Mouse (Mus musculus): Measurements from ENCODE around the gene Gm1043. TPM values are rescaled to one million over a fixed set of nuclear protein-coding genes. Genes with fewer than 3 reads are reported as not detected.

The Gm1043 gene
- polyA plus RNA-seq, 1 experiment from 2014 or later = not detected

GRCm38 (mm10) chr5:37257243-37257642 lies 172.1 kb downstream of the Gm1043 start:
- Histone ChIP-seq H3K27ac (ENCODE audit: low read length) (no peak overlapping the region), H3K36me3 (ENCODE audit: insufficient read depth, low read length) (no peaks in the 10 kb centered on the region), H3K4me2 (replicated peaks; ENCODE audit: low read depth, low read length) (no peak overlapping the region), H3K4me1 (ENCODE audit: insufficient read depth, low read length) (no peaks in the 10 kb centered on the region), H3K27me3 (ENCODE audit: insufficient read depth, low read length) (no peaks in the 10 kb centered on the region), H3K4me3 (ENCODE audit: low read length) (no peak overlapping the region), H3K9me3 (ENCODE audit: low read length) (no peaks in the 10 kb centered on the region), H3K9ac (replicated peaks; ENCODE audit: low read length) (no peak overlapping the region)
- 52% methylated on average over 5 of the region's 5 CpGs for WGBS
- no peak for ATAC-seq (ENCODE audit: low FRiP score, low TSS enrichment)

DNA sequence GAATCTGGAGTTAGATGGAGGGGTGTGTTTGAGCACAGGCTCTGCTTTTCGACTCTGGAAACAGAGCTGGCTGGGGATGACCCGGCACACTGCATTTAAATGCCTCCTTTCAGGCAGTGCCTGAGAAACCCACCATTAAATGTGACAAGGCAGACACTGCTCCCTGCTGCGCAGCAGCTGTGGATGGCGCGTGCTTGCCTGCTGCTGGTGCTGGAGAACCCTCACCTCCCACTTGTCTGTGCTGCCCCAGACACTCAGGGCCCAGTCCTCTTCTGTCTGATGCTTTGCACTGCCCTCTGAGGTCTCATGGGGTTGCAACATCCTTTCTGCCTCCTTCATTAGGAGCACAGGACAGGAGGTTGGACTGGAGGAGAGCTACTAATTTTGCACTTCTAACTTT lies 176.6 kb downstream of the Gm1043 start:
- 65% methylated on average over 5 of the region's 5 CpGs for WGBS

GRCm38 (mm10) chr5:37263816-37264215 lies 178.6 kb downstream of the Gm1043 start:
- Histone ChIP-seq H3K4me2 (replicated peaks; ENCODE audit: low read depth, low read length) (no peak overlapping the region), H3K27ac (ENCODE audit: low read length) (no peak overlapping the region), H3K4me3 (ENCODE audit: low read length) (no peak overlapping the region), H3K36me3 (ENCODE audit: insufficient read depth, low read length) (no peaks in the 10 kb centered on the region), H3K4me1 (ENCODE audit: insufficient read depth, low read length) (no peaks in the 10 kb centered on the region), H3K9me3 (ENCODE audit: low read length) (no peaks in the 10 kb centered on the region), H3K27me3 (ENCODE audit: insufficient read depth, low read length) (no peaks in the 10 kb centered on the region), H3K9ac (replicated peaks; ENCODE audit: low read length) (no peak overlapping the region)
- WGBS = 52% methylated on average over 6 of the region's 6 CpGs
- no peak for ATAC-seq (ENCODE audit: low FRiP score, low TSS enrichment)

More for the DNA sequence above, 176.6 kb downstream of the Gm1043 start:
- Histone ChIP-seq H3K4me3 (ENCODE audit: low read length) (no peak overlapping the region), H3K4me1 (ENCODE audit: insufficient read depth, low read length) (no peaks in the 10 kb centered on the region), H3K27me3 (ENCODE audit: insufficient read depth, low read length) (no peaks in the 10 kb centered on the region), H3K9ac (replicated peaks; ENCODE audit: low read length) (no peak overlapping the region), H3K27ac (ENCODE audit: low read length) (no peak overlapping the region), H3K4me2 (replicated peaks; ENCODE audit: low read depth, low read length) (no peak overlapping the region), H3K9me3 (ENCODE audit: low read length) (no peaks in the 10 kb centered on the region), H3K36me3 (ENCODE audit: insufficient read depth, low read length) (no peaks in the 10 kb centered on the region)
- no peak for ATAC-seq (ENCODE audit: low FRiP score, low TSS enrichment)

Other genes with a start within 250 kb of the Gm1043 start
- 0.28 TPM in 1 of 2 replicates, not detected in the other for gene Ppp2r2c, start 216.9 kb upstream of the Gm1043 start, polyA plus RNA-seq (2015; fragmentation: Nextera tagmentation; extraction: Ambion mirVana)
- 21.0 and 21.9 TPM in 2 replicates for gene Wfs1, start 96.2 kb upstream of the Gm1043 start, polyA plus RNA-seq (2015; fragmentation: Nextera tagmentation; extraction: Ambion mirVana)
- gene Crmp1, start 156.6 kb downstream of the Gm1043 start, polyA plus RNA-seq (2015; fragmentation: Nextera tagmentation; extraction: Ambion mirVana) = 9.8 and 12.9 TPM in 2 replicates